Mouse (Mus musculus): ENCODE results near the gene Dock6. TPM values are rescaled to one million over a fixed set of nuclear protein-coding genes. Genes with fewer than 3 reads are reported as not detected.
"Not testable (repeated sequence)": the region's sequence is repeated elsewhere in the genome, so short reads cannot be mapped to it uniquely, and the experiment has no call there.

Dock6 gene
- total and polyA plus RNA-seq, 3 experiments: 3.9 to 16.8 (median 11.6) TPM

DNA sequence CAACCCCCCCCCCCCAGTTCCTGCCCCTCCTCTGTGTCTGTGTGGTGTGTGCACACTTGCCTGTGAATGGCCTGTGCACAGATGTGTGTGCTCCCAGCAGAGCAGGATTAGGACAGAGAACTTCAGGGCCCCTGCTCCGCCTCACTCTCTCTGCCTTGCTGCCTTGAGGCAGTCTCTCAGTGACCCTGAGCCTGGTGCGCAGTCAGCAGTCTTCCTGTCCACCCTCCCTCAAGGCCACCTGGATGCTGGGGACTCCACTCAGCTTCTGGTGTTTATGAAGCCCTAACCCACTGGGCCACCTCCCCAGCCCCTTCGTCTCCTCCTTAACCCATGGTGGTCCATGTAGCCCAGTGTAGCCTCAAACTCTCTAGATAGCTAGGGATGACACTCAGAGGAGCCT lies 15.3 kb upstream of the Dock6 start:
- no peaks in the 10 kb centered on the region for H3K36me3 ChIP-seq (replicated peaks)

GRCm38 (mm10) chr9:21866641-21867040 lies 14.2 kb upstream of the Dock6 start:
- Histone ChIP-seq H3K9me3 (replicated peaks) (0 out of 2 replicates have a peak, but pooled peaks cover 2% of the 10 kb centered on the region), H3K27me3 (ENCODE audit: insufficient read depth, low read length) (peaks cover 17% of the 10 kb centered on the region), H3K36me3 (replicated peaks) (no peaks in the 10 kb centered on the region), H3K4me3 (ENCODE audit: low read depth, low read length) (no peak overlapping the region), H3K4me1 (ENCODE audit: insufficient read depth, low read depth, low read length) (peaks cover 3% of the 10 kb centered on the region; the same call in 1 of the 2 replicates)
- TF ChIP-seq GATA2 (IDR thresholded peaks at IDR 0.05; ENCODE audit: borderline replicate concordance, low read depth, low read length) (no peak), CTCF (IDR thresholded peaks at IDR 0.05; ENCODE audit: low read depth, low read length) (no peak), GATA1 (IDR thresholded peaks at IDR 0.05; ENCODE audit: borderline replicate concordance, low read length) (no peak), POLR2AphosphoS5 (IDR thresholded peaks at IDR 0.05; ENCODE audit: insufficient replicate concordance, low read depth, low read length) (no peak), TAL1 (conservative IDR thresholded peaks at IDR 0.05; ENCODE audit: low read depth, low read length) (no peak)
- DNase-seq (ENCODE audit: low spot score) (no peak), ATAC-seq (ENCODE audit: extremely low read depth, insufficient number of reproducible peaks, low FRiP score, poor library complexity, severe bottlenecking) (no peak)

More for the DNA sequence above, 15.3 kb upstream of the Dock6 start:
- H3K27me3 ChIP-seq (ENCODE audit: insufficient read depth, low read length): peaks cover 27% of the 10 kb centered on the region
- no peak for ATAC-seq (ENCODE audit: extremely low read depth, insufficient number of reproducible peaks, low FRiP score, poor library complexity, severe bottlenecking)
- DNase-seq (ENCODE audit: low spot score): no peak
- no peak for TF ChIP-seq GATA1 (IDR thresholded peaks at IDR 0.05; ENCODE audit: borderline replicate concordance, low read length)
- TF ChIP-seq TAL1 (conservative IDR thresholded peaks at IDR 0.05; ENCODE audit: low read depth, low read length): no peak
- TF ChIP-seq CTCF (IDR thresholded peaks at IDR 0.05; ENCODE audit: low read depth, low read length): no peak
- no peak for TF ChIP-seq POLR2AphosphoS5 (IDR thresholded peaks at IDR 0.05; ENCODE audit: insufficient replicate concordance, low read depth, low read length)
- TF ChIP-seq GATA2 (IDR thresholded peaks at IDR 0.05; ENCODE audit: borderline replicate concordance, low read depth, low read length): no peak
- no peak overlapping the region for H3K4me3 ChIP-seq (ENCODE audit: low read depth, low read length)
- peaks cover 3% of the 10 kb centered on the region; the same call in 1 of the 2 replicates for H3K4me1 ChIP-seq (ENCODE audit: insufficient read depth, low read depth, low read length)
- no peaks in the 10 kb centered on the region for H3K9me3 ChIP-seq (replicated peaks)

DNA sequence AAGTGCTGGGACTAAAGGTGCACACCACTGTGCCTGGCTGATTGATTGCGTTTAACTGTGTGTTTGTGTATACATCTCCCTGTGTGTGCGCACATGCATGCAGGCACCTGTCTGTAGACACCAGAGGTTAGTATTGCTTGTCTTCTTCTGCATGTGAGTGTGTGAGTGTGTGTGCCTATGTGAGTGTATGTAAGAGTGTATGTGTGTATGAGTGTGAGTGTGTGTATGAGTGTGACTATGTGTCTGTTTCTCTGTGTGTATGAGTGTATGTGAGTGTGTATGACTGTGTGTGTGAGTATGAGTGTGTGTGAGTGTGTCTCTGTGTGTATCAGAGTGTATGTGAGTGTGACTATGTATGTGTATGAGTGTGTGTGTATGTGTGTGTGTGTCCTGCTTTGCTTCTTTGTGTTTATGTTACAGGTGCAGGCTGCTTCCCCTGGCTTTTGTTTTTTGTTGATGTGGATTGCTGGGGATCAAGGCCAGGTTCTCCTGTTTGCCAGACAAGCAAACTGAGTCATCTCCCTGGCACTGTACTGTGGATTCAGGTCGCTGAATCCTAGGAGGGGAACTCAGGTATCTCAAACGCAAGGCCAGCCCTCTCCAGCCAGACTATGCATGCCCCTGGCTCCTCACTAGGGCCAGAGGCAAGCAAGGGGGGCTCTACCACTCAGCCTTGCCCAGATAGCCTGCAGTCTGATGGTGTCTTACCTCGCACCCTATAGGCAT lies 13.4 kb upstream of the Dock6 start:
- ATAC-seq (ENCODE audit: extremely low read depth, insufficient number of reproducible peaks, low FRiP score, poor library complexity, severe bottlenecking) (no peak), DNase-seq (ENCODE audit: low spot score) (no peak)
- 0 out of 2 replicates have a peak, but pooled peaks cover 2% of the 10 kb centered on the region for H3K9me3 ChIP-seq (replicated peaks)
- no peak for TF ChIP-seq POLR2AphosphoS5 (IDR thresholded peaks at IDR 0.05; ENCODE audit: insufficient replicate concordance, low read depth, low read length)
- TF ChIP-seq CTCF (IDR thresholded peaks at IDR 0.05; ENCODE audit: low read depth, low read length): no peak
- no peak for TF ChIP-seq TAL1 (conservative IDR thresholded peaks at IDR 0.05; ENCODE audit: low read depth, low read length)
- TF ChIP-seq GATA2 (IDR thresholded peaks at IDR 0.05; ENCODE audit: borderline replicate concordance, low read depth, low read length): no peak
- TF ChIP-seq GATA1 (IDR thresholded peaks at IDR 0.05; ENCODE audit: borderline replicate concordance, low read length): no peak
- peaks cover 16% of the 10 kb centered on the region for H3K27me3 ChIP-seq (ENCODE audit: insufficient read depth, low read length)
- H3K36me3 ChIP-seq (replicated peaks): no peaks in the 10 kb centered on the region
- no peak overlapping the region for H3K4me3 ChIP-seq (ENCODE audit: low read depth, low read length)
- H3K4me1 ChIP-seq (ENCODE audit: insufficient read depth, low read depth, low read length): peaks cover 2% of the 10 kb centered on the region; the same call in 1 of the 2 replicates

- Histone ChIP-seq H3K4me3 (ENCODE audit: low read depth, low read length) (no peak overlapping the region), H3K27me3 (ENCODE audit: insufficient read depth, low read length) (peaks cover 17% of the 10 kb centered on the region), H3K4me1 (ENCODE audit: insufficient read depth, low read depth, low read length) (no peaks in the 10 kb centered on the region), H3K9me3 (replicated peaks) (0 out of 2 replicates have a peak, but pooled peaks cover 2% of the 10 kb centered on the region), H3K36me3 (replicated peaks) (no peaks in the 10 kb centered on the region)
- no peak for ATAC-seq (ENCODE audit: extremely low read depth, insufficient number of reproducible peaks, low FRiP score, poor library complexity, severe bottlenecking)
- TF ChIP-seq POLR2AphosphoS5 (IDR thresholded peaks at IDR 0.05; ENCODE audit: insufficient replicate concordance, low read depth, low read length) (no peak), CTCF (IDR thresholded peaks at IDR 0.05; ENCODE audit: low read depth, low read length) (no peak), GATA2 (IDR thresholded peaks at IDR 0.05; ENCODE audit: borderline replicate concordance, low read depth, low read length) (no peak), GATA1 (IDR thresholded peaks at IDR 0.05; ENCODE audit: borderline replicate concordance, low read length) (no peak), TAL1 (conservative IDR thresholded peaks at IDR 0.05; ENCODE audit: low read depth, low read length) (no peak)
- DNase-seq (ENCODE audit: low spot score): no peak
These were observed 9.7 kb upstream of the Dock6 start for GRCm38 (mm10) chr9:21862181-21862580.

DNA sequence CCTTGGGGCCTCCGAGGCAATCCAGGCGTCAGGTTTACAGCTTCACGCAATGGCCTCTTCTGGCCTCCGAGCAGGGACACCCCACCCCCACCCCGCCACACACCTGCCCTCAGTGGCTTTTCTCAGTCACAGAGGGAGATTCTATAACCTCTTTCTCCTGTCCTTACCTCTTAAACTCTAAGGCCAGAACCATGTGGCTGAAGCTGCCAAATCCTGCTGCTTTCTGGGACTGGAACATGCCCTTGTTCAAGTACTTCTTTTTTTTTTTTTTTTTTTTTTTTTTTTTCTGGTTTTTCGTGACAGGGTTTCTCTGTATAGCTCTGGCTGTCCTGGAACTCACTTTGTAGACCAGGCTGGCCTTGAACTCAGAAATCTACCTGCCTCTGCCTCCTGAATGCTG lies 7.9 kb upstream of the Dock6 start:
- H3K36me3 ChIP-seq (replicated peaks); DNase-seq (ENCODE audit: low spot score); H3K4me3 ChIP-seq (ENCODE audit: low read depth, low read length); H3K9me3 ChIP-seq (replicated peaks); H3K4me1 ChIP-seq (ENCODE audit: insufficient read depth, low read depth, low read length); ATAC-seq (ENCODE audit: extremely low read depth, insufficient number of reproducible peaks, low FRiP score, poor library complexity, severe bottlenecking): not testable (repeated sequence)
- peaks cover 23% of the 10 kb centered on the region for H3K27me3 ChIP-seq (ENCODE audit: insufficient read depth, low read length)

DNA sequence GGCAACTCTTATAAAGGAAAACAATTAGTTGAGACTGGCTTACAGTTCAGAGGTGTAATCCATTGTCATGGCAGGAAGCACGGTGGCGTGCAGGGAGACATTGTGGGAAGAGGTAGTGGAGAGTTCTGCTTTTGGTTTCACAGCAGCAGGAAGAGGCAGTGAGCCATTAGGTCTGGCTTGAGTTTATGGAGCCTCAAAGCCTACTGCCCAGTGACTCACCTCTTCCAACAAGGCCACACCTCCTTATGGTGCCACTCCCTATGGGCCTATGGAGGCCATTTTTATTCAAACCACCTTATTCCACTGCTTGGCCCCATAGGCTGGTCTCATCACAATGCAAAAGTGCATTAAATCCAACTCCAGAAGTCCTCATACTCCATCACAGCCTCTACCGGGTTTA lies 7.2 kb upstream of the Dock6 start:
- Histone ChIP-seq H3K4me3 (ENCODE audit: low read depth, low read length) (no peak overlapping the region), H3K4me1 (ENCODE audit: insufficient read depth, low read depth, low read length) (no peaks in the 10 kb centered on the region), H3K9me3 (replicated peaks) (0 out of 2 replicates have a peak, but pooled peaks cover 2% of the 10 kb centered on the region), H3K36me3 (replicated peaks) (no peaks in the 10 kb centered on the region), H3K27me3 (ENCODE audit: insufficient read depth, low read length) (peaks cover 25% of the 10 kb centered on the region)
- TF ChIP-seq GATA1 (IDR thresholded peaks at IDR 0.05; ENCODE audit: borderline replicate concordance, low read length): no peak
- TF ChIP-seq TAL1 (conservative IDR thresholded peaks at IDR 0.05; ENCODE audit: low read depth, low read length): no peak
- no peak for TF ChIP-seq POLR2AphosphoS5 (IDR thresholded peaks at IDR 0.05; ENCODE audit: insufficient replicate concordance, low read depth, low read length)
- TF ChIP-seq CTCF (IDR thresholded peaks at IDR 0.05; ENCODE audit: low read depth, low read length): no peak
- ATAC-seq (ENCODE audit: extremely low read depth, insufficient number of reproducible peaks, low FRiP score, poor library complexity, severe bottlenecking) (no peak), DNase-seq (ENCODE audit: low spot score) (no peak)
